Mouse (Mus musculus): ENCODE measurements at regions not wholly inside any gene's neighbourhood (a gene's known extent, or its start where the extent isn't known, plus 50 kb on each side); places are given as distances from the start of the nearest gene placed in this dataset.
"Not testable (repeated sequence)": the region's sequence is repeated elsewhere in the genome, so short reads cannot be mapped to it uniquely, and the experiment has no call there.

GRCm38 (mm10) chr9:23717584-23717983, 380.2 kb upstream of the Npsr1 start:
- H3K9ac ChIP-seq; H3K27ac ChIP-seq; H3K4me2 ChIP-seq; H3K27me3 ChIP-seq; H3K36me3 ChIP-seq (ENCODE audit: poor library complexity, severe bottlenecking); H3K9me3 ChIP-seq (replicated peaks); ATAC-seq; H3K4me1 ChIP-seq; H3K4me3 ChIP-seq: not testable (repeated sequence)

DNA sequence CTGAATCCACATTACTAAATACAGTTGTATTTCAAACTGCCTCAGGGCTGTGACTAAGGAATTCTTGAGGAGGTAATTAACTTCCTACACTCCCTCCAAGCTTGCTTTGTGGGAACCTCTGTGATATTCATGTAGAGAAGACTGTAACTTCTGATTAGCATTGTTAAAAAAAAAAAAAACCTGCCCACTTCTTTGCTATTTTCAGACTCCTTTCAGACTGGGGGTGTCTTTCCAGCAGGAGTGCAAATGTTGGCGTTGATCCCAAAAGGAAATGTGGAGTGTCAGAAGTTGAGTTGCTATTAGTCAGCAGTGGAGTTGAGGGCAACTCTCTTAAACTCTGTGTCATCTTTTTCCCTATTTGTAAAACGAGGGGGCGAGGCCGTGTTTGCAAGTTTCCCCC, 369.0 kb upstream of the Npsr1 start:
- no peaks in the 10 kb centered on the region for H3K9me3 ChIP-seq (replicated peaks)
- ATAC-seq, result no peak
- 81% methylated on average over 4 of the region's 4 CpGs for WGBS

GRCm38 (mm10) chr9:23752478-23752877, 345.3 kb upstream of the Npsr1 start:
- no peak for ATAC-seq
- Histone ChIP-seq H3K9ac (no peak overlapping the region), H3K9me3 (replicated peaks) (no peaks in the 10 kb centered on the region), H3K27ac (no peak overlapping the region), H3K36me3 (ENCODE audit: poor library complexity, severe bottlenecking) (no peaks in the 10 kb centered on the region), H3K4me2 (no peak overlapping the region), H3K4me1 (no peaks in the 10 kb centered on the region), H3K4me3 (no peak overlapping the region), H3K27me3 (no peaks in the 10 kb centered on the region)
- WGBS, result 85% methylated on average over 5 of the region's 5 CpGs

More for the DNA sequence above, 369.0 kb upstream of the Npsr1 start:
- no peaks in the 10 kb centered on the region for H3K27me3 ChIP-seq
- no peak overlapping the region for H3K9ac ChIP-seq
- no peak overlapping the region for H3K4me2 ChIP-seq
- H3K36me3 ChIP-seq (ENCODE audit: poor library complexity, severe bottlenecking), result no peaks in the 10 kb centered on the region
- H3K27ac ChIP-seq, result no peak overlapping the region
- no peaks in the 10 kb centered on the region for H3K4me1 ChIP-seq
- no peak overlapping the region for H3K4me3 ChIP-seq

DNA sequence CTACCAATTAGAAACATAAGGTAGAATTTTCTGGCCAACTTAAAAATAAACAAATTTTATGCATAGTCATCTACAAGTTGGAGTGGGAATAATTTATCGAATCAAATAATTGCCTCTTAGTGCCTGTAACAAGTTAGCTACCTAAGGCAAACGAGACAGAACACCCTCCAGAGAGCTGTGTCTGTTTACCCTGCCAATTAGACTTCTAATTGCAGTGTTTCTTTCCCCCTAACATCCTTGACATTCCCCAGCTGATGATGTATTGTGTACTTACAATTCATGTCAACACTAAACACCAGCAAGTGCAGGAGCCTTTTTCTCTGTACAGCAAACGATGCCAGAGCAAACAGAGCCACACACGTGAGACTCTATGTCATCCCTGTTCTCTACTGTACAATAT, 311.1 kb upstream of the Npsr1 start:
- Histone ChIP-seq H3K4me2 (no peak overlapping the region), H3K4me3 (no peak overlapping the region), H3K27ac (no peak overlapping the region), H3K27me3 (no peaks in the 10 kb centered on the region), H3K36me3 (ENCODE audit: poor library complexity, severe bottlenecking) (no peaks in the 10 kb centered on the region), H3K4me1 (peaks cover 7% of the 10 kb centered on the region; the same call in 1 of the 2 replicates), H3K9me3 (replicated peaks) (no peaks in the 10 kb centered on the region), H3K9ac (no peak overlapping the region)
- 30% methylated on average over 4 of the region's 4 CpGs for WGBS
- ATAC-seq, result peak; percentile 81

All from forebrain, embryonic 13.5 days (tissue).